Mouse (Mus musculus) neural tube, embryonic 10.5 days (tissue): ENCODE results near the gene Rabepk.
A peak's percentile ranks its signal among the peaks of the same experiment; 100 is the strongest.
"Not testable (repeated sequence)": the region's sequence is repeated elsewhere in the genome, so short reads cannot be mapped to it uniquely, and the experiment has no call there.

Experiments
- DNase-seq: peaks from one replicate; pipeline ENCODE4 v3.0.0-alpha.2; 2017; ENCODE audit warnings: low spot score; ENCODE audit errors: extremely low spot score

Gene Rabepk

DNA sequence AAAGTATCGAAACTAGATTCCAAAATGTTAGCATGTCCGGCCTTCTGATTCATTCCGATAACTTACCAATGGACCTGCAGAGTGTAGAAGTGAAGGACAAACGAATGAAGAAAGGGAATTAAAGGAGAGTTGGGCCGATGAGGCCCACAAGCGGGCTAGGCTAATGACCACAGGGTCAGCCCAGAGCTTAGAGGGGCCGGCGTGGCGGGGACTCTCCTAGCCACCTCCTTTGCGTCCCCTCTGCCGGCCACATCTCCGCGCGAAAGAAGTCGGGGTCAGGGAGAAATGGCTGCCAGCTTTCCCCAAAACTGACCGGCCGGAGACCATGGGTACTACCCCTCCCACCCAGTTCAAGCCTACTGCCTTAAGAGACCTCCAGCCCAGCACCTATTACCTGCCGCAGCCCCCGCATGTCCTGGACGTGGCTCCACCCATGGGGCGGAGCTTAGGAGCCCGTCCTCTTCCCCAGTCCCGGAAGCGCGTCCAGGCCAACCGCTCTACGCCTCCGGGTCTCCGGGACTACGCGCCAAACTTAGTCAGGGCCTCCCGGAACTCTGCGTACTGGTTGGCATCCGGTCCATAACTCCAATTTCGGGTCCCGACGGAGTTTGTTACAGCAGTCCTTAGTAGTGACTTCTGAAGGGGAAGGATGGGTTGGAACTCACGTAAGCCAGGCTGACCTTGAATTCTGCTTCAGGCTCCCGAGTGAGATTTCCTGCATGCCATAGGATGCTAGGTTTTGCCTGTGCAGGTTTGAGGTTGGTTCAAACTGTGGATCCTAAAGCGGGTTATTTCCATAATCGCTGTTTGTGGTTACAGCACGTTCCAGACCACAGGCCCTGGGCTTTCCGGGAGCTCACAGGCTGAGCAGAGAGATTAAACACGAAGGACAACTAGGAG lies at the start of gene Rabepk:
Rabepk (minus strand) TSS at position 556 of the 900 bp plus-strand sequence.
- peak; percentile 80 for DNase-seq

DNA sequence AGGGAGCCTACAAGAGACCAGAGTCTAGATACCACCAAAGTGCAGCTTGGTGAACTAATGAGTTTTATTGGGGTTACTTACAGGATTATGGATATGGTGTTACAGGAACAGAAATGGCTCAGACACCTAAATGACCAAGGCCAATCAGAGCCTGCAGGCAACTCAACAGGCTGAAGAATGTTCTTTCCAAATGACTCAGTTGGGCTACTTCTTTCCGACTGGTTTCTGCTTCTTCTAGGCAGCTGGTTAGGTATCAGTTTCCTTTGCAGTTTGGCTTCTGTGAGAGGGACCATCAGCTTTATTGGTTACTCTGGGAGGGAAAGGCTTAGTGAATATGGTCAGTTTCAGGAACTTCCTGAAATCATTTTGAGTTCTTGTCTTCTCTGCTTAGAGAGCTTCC lies 48.0 kb upstream of the Rabepk start:
- DNase-seq, result no peak

DNA sequence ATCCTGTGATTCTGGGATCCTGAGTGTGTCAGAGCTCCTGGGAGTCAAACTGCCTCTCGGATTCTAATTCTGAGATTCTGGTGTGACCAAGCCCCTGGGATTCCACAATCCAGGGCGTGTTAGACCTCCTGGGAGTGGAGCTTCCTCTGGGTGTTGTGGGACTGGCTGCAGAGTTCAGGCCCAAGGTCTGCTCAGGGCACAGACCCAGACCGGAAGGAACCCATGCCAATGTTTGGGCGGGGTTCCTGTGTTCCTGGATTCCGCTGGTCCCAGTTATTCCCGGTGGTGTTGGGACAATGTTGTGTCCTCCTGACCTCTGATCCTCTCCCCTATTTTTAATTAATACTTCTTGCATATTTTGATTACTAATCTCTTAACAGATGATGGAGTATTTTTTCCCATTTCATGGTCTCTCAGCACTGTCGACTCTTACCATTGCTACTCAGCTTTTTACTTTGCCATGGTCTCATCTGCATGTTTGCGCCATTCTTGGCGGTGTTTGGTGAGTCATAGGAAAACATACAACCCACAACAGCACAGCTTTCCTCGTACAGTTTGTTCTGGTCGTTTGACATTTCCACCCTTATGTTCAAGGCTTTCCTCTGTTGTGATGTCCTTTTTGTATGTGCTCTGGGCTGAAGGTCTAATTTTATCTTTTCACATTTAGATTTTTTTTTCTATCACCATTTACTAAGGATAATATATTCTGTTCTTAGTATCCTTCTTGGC lies 43.7 kb upstream of the Rabepk start:
- no peak for DNase-seq

DNA sequence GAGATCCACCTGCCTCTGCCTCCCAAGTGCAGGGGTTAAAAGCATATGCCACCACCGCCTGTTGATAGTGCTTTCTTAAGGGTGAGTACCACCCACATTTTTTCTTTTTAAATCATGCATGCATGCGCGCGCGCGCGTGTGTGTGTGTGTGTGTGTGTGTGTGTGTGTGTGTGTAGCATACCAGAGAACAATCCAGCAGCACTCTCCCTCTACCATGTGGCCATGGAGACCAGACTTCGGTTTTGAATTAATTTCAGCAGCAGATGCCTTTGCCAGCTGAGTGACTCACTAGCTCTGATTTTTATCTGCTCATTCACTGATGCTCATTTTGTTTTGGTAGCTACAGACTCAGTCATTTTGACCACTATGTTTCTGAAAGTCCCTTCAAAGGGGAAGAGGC lies 42.0 kb upstream of the Rabepk start:
- DNase-seq, result no peak

DNA sequence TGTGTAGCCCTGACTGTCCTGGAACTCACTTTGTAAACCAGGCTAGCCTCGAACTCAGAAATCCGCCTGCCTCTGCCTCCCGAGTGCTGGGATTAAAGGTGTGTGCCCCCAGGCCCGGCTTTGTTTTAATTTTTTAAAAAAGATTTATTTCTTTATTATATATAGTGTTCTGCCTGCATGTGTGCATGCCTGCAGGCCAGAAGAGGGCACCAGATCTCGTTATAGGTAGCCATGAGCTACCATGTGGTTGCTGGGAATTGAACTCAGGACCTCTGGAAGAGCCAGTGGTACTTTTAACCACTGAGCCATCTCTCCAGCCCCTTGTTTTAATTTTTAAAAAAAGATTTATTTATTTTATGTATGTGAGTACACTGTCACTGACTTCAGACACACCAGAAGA lies 40.4 kb upstream of the Rabepk start:
- not testable (repeated sequence) for DNase-seq

DNA sequence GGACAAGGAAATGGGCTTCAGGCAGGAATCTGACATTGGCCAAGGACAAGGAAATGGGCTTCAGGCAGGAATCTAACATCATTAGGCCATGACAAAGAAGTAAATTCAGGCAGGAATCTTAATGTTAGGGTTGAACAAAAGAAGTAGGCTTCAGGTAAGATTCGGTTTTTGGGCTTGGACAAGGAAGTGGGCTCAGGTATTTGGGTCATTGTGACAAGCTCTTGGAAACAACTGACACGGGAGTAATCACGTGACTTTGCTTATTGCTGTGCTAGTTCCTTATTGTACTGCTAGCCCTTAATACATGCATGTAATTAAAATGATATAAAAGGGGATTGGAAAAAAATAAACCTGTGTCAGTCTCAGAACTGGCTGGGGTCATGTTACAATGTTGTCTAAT lies 36.0 kb upstream of the Rabepk start:
- DNase-seq, result no peak

DNA sequence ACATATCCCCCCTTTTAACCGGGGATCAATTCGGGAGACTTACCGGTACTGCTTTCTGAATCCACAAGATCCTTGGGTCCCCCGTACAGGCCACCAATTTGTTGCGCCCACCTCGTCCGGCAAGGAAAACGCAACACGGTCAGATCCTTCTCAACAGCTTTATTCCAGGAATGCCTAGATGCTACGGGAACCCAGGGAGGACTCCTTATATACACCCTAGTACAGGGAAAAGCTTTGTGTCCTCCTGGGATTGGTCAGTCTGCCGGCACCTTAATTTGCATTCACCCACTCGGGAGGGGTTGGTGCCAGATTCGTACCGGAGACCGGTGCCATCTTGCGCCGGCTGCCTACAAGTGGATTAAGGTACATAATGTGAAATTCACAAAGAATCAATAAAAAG lies 33.9 kb upstream of the Rabepk start:
- DNase-seq, result no peak

DNA sequence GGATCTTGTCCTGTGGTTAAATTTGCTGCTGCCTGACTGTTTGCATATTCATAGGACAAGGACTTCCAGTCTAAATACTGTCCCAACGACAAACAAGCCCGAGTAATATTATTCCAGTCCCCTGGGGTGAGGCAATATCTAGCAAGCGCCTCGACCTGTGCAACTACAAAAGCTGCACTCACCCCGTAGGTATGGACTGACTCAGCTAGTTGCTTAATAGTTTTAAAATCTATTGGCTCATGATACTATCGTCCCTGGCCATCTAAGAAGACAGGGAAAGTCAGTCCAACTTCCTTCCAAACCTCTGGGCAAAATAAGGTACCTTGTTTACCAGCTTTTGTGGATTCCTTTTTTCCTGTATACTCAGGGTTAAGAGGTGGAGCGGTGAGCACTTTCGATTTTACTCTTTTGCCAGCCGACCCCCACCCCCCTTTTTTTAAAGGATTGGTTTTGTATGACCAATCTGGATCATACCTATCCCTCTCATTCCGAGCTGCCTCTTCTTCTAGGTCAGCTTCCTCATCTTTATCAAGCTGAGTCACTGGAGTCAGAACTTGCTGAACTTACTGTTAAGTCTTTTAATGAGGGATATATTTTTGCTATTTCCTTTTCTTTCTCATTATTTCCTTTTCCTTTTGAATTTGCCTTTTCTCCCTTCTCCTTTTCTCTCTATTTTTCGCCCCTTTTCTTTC lies 33.2 kb upstream of the Rabepk start, which contains the start of gene Gm34653:
Gm34653 (plus strand) TSS at position 242 of the 692 bp plus-strand sequence.
- not testable (repeated sequence) for DNase-seq

DNA sequence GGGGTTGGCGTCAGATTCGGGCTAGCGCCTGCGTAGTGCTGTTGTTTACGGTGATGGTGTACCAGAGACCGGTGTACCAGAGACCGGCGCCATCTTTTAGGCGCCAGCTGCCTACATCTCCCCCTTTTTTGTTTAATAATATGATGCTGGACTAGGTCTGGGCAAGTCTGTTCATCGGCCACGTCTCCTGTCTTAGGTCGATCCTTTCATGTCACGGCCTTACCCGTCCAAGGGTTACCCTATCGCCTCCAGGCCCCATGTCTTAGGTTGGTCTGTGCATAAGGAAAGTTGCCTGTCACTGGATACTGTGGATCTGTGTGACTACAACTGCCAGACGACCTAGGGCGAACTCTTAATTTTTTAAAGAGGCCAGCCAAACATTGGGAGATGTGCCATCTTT lies 30.4 kb upstream of the Rabepk start:
- DNase-seq, result not testable (repeated sequence)

DNA sequence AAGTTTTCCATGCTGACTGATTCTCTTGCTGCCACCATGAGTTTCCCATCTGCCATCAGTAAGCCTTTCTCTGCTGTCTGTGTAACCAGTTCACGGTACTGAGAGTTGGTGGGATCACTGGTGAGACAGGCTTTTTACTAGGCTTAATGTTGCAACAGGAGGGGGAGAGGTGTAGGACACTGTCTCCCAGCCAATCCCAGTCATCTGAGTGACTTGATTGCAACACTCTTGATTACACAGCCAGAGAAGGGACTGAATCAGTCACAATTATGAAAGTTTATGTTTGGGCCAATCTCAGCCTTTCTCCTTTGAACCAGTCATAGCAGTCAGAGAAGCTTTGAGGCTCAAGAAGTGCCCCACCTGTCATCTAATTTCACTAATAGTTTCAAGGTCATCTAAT lies 28.3 kb upstream of the Rabepk start:
- DNase-seq, result no peak

DNA sequence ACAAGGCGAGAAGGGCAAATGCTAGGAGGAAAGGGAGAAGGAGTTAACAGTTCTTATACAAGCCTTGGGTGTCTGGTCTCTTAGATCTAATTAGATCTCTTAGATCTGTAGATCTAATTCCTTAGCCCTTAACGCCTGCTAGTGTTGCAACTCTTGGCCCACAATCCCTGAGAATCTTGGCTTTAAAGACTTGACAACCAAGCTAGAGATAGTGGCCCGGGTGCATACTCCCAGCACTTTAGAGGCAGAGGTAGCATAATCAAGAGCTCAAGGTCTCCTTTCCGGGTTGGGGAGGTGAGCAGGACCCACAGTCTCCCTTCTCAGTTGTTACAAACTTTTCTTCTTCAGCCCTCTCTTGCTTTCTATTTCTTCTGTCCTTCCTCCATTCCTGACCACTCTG lies 27.9 kb upstream of the Rabepk start:
- no peak for DNase-seq

DNA sequence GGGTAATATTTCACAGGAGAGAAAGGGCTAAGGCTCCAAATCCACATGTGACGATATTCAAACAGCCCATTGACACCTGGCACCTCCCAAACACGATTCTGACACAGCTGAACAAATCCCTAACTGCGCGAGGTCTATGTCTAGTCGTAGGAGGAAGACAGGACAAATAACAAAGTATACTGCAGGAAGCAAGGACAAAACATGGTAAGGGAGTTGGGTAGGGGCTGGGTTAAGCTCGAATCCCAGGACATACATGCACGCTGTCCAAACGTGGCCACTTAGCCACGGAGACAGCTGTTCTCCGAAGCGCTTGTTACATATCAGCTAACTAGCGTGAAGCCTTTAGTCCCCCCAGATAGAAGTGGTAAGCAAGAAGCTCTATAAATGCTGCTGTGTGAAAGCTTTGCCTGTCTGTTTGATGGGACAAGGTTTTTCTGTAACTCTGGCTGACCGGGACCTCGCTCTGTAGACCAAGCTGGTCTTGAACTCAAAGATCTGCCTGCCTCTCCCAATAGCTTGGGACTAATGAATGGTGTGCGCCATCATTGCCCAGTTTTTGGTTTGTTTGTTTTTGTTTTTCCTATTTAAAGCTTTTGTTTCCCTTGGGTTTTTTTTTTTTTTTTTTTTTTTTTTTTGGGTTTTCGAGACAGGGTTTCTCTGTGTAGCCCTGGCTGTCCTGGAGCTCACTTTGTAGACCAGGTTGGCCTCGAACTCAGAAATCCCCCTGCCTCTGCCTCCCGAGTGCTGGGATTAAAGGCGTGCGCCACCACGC lies 26.9 kb upstream of the Rabepk start:
- DNase-seq, result peak; percentile 40

DNA sequence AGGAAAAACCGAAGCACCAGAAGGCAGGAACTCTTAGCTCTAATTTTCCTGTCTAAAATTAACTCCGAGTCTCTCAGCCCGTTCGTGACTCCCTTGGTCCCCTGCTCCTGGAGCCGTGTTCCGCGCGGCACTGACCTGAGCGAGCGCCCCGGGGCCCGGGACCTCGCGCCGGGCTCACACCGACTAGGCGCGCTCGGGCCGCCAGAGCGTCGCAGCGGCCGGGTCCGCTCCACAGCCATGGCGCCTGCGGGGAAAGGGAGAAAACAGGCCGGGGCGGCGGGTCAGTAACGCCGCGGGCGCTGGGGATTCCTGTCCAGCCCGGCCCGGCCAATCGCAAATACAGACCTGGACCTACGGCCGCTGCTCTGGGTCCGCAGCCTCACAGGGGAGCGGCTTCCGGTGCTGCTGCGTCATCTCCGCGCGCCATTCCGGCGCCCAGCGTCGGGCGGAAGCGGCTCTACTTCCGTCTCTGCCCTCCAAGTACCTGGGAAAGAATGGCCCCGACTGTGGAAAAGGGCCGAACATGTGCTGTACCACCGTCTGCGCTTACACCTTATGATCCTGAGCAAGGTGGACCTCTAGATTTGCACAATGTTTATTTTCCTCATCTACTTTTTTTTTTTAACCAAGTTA lies 26.2 kb upstream of the Rabepk start, which contains the start of gene Fbxw2:
Fbxw2 (minus strand) TSS at position 485 of the 633 bp plus-strand sequence.
- DNase-seq, result peak; percentile 93

DNA sequence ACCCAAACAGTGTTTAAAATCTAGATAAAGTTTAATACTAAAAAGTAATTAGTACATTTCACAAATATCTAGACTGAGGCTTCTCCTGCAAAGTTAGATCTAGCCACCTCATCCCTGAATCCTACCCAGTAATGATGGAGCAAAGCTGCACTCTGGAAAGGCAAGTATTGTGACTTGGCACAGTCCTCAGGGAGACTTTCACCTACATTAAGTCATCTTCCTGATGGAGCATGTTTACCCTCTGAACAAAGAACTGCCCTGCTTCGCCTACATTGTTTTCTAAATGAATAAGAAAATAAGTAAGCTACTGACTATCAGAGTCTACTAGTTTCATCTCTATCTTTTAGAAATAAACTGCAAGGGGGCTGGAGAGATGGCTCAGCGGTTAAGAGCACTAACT lies 18.8 kb upstream of the Rabepk start:
- DNase-seq, result no peak

DNA sequence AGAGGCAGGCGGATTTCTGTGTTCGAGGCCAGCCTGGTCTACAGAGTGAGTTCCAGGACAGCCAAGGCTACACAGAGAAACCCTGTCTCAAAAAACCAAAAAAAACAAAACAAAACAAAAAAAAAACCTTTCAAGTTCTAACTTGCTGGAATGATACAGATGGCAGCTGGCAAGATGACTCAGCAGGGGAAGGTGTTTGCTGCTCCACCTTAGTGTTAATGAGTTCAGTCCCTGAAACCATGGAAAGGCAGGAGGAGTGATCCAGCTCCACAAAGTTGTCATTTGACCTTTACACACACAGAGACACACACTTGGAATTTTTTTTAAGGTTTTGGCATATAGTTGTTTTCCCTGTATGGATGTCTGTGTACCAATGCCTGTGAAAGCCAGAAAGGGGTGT lies 16.2 kb upstream of the Rabepk start:
- DNase-seq, result not testable (repeated sequence)

DNA sequence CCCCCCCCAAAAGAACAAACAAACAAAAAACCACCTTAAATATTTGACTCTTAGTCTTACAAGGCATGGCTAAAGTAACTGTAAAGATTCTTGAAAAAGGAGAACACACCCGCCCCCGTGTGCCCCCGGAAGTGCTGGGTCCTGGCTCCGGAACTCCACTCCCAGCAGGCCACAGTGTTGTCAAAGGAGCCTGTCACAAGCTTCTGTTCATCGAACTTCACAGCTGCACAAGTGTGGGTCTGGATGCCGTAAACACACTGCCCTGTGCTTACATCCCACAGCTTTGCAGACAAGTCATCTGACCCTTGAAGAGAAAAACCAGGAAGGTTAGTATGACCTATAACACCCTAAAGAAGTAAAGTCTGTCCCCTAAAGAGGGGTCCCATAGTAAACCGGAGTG lies 13.0 kb upstream of the Rabepk start:
- DNase-seq, result no peak

DNA sequence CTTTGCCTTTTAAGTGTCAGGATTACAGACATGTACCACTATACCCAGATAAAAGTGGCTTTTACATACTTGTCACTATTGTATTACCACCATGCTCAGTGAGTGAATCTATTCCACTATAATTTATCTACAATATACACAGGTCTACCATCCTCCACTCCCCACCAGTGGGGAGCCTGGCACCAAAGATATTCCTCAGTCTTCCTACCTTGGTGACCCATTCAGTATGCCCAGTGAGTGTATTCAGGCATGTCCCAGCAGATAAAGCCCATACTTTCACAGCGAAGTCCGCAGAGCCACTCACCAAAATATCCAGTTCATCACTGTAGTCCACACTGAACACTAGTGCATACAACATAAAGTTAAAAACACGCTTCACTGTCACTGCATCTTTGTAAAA lies 11.1 kb upstream of the Rabepk start:
- DNase-seq, result no peak

DNA sequence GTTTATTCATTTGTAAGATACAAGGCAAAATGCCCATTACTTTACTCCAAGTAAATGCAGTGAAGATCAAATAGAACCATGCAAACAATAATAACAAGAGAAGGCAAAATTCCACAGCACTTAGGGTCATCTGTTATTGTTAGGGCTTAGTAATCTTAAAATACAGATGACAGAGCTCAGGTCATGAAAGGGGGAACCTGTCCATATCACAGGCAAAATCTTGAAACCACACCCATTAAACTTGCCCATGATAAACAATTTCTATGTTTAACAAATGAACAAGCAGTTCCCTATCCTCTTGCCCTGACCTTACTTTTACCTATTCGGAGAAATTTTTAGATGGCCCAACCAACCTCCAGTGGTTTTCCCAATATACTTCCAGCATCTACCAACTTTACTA lies 9.9 kb upstream of the Rabepk start:
- DNase-seq, result no peak

DNA sequence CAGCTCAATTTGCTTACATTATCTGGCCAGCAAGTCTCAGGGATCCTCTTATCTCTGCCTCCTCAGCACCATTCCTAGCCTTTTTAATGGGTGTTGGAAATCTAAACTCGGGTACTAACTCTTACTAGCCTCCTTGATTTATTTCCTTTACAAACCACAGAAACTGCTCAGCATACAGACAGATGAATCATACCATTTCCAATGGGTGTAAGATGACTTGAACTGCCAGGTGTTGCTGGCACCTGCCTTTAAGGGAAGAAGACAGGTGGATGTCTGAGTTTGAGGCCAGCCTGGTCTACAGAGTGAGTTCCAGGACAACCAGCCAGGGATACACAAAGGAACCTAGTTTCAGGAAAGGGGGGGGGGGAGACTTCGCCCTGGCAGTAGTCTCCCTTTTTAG lies 8.3 kb upstream of the Rabepk start:
- DNase-seq, result no peak

DNA sequence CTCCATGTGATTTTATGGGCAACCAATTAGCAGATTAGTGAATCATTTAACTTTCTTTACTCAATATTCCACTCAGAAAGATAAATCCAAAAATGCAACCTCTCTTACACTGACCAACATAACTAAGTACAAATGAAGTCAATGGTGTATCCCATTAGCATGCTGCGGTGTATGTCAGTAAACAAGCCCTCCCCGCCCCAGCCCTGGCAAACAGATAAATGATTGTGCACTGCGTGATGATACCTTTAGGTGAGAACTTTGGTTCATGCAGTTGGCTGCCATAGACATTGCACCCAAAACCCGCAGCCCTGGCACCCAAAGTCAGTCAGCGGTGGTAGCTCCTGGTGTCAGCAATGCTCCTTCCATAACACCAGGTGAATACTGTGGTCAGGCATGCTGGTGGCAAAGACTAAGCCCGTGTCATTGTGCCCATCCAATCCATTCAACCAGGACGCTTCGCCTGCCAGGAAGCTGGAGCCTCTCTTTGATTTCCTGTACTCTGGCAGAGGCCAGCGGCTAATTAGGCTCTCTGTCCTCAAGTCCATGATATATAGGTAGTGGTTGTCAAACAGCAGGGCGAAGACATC lies 5.7 kb upstream of the Rabepk start:
- DNase-seq, result no peak
